Mouse (Mus musculus): ENCODE measurements at regions not wholly inside any gene's neighbourhood (a gene's known extent, or its start where the extent isn't known, plus 50 kb on each side); places are given as distances from the start of the nearest gene placed in this dataset.

DNA sequence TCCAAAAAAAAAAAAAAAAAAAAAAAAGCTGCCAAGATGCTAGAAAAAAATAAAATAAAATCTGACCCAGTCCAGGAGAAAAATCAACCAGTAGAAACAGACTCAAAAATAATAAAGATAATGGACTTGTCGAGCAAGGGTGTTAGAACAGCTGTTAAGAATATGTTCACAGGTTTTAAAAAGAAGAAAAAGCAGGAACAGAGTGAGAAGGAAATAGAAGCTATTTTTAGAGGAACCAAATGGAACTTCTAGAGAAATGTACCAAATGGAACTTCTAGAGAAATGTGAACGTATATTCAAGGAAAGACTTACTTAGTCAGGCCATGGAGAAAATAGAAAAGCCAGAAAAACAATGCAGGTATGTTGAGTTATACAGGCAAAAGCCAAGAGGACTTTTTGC is 662.4 kb upstream of the Jmjd1c start:
- DNase-seq (ENCODE audit: low spot score in 2 of 2), result no peak

DNA sequence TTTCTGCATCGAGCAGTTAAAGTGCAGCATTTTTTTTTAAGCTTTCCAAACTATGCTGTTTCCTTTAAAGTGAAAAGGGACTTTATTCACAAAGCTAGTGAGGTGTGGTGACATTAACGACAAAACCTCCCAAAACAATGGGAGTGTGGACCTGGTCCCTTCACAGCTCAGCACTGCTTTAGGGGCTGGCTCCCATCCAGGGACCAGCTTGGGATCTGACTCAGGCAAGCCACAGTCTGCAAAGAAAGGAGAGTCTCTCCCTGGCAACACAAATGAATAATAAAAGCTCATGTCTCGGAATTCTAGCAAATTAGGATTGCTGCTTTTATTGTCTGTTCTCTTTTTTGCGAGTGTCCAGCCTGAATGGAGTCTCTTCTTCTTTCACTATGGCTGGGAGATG is 625.2 kb upstream of the Jmjd1c start:
- no peak for DNase-seq (ENCODE audit: low spot score in 2 of 2)

DNA sequence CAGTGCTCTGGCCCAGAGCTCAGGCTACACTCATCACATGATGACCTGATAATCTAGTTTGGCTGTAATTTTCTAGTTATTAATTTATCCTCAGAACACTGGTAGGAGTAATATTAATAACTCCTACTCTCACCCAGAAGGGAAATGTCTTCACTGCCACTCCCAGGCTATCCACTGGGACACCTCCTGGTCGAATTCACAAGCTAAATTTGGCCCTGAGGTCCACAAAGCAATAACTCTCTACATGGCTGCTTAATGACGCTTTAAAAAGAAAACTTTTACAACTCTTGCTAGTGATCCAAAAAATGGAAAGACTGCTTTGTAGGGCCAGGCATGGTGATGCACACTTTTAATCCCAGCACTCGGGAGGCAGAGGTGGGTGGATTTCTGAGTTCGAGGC is 623.9 kb upstream of the Jmjd1c start:
- DNase-seq (ENCODE audit: low spot score in 2 of 2), result no peak

GRCm38 (mm10) chr10:66475187-66475735 is 620.7 kb upstream of the Jmjd1c start:
- DNase-seq (ENCODE audit: low spot score in 2 of 2), result no peak

GRCm38 (mm10) chr10:66490871-66491270 is 605.1 kb upstream of the Jmjd1c start:
- DNase-seq (ENCODE audit: low spot score in 2 of 2), result no peak

DNA sequence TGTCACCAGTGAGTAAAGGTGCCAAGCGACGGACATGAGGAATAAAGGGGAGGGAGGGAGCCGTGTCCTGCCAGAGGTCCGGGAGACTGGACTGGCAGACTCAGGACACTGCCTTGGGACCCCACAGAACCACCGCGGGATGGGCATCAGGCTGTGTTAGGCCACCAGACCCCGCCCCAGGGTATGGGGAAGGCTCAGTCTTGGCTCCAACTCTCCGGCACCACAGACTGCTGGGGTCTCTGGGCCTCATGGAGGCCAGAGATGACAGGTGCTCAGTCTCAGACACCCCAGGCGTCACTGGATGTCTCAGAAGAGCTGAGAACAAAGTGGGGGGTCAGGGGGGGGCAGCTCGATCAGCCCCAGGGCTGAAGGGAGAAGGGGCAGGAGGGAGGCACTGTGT is 604.1 kb upstream of the Jmjd1c start:
- no peak for DNase-seq (ENCODE audit: low spot score in 2 of 2)

- DNase-seq (ENCODE audit: low spot score in 2 of 2), result no peak
Observed at GRCm38 (mm10) chr10:66539846-66540245, 556.1 kb upstream of the Jmjd1c start.

DNA sequence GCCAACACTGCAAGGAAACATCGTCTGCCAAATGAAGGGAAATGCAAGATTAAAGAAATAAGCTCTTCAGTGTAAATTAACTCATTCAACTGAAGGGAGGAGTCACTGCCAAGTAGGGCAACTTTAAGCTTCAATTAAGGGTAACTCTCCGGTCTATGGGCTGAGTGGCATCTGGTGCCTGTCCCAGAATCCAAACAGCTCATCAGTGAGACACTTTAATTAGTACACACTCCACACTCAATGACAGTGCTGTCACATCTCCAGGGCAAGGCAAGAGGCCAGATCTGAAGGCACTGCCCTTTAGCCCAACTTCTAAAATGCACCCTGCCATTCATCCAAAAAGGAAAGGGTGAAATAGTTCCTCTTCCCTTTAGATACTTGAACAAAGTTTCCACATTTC is 549.3 kb upstream of the Jmjd1c start:
- DNase-seq (ENCODE audit: low spot score in 2 of 2), result no peak

DNA sequence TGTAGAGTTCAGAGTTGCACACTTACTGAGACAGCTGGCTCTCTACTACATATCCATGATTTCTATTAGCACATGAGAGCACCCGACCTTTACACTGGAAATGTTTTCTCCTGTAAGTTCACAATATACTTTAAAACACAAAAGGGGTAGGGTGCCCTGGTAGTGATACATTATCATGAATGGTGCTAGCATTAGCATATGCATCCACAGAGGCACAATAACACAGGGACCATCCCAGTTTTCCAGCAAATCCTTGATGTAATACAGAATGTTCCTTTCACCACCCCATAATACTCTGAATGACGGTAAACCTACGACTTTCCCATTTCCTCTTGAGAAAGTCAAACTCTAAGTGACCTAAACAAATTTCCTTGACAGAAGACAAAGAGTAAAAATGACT is 548.3 kb upstream of the Jmjd1c start:
- DNase-seq (ENCODE audit: low spot score in 2 of 2), result no peak

GRCm38 (mm10) chr10:66548073-66548472 is 547.9 kb upstream of the Jmjd1c start:
- no peak for DNase-seq (ENCODE audit: low spot score in 2 of 2)

- no peak for DNase-seq (ENCODE audit: low spot score in 2 of 2)
Observed at GRCm38 (mm10) chr10:66552919-66553318, 543.0 kb upstream of the Jmjd1c start.

DNA sequence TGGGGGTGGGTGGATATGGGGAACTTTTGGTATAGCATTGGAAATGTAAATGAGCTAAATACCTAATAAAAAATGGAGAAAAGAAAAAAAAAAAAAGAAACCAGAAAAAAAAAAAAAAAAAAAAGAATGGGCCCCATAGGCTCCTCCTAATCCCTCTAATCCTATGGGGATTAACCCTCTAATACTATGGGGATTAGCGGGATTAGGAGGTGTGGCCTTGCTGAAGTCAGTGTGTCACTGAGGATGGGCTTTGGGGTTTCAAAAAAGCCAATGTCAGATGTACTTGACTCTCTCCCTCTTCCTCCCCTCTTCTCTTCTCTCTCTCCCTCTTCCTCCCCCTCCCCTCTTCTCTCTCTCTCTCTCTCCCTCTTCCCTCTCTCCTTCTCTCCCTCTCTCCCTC is 541.7 kb upstream of the Jmjd1c start:
- no peak for DNase-seq (ENCODE audit: low spot score in 2 of 2)

DNA sequence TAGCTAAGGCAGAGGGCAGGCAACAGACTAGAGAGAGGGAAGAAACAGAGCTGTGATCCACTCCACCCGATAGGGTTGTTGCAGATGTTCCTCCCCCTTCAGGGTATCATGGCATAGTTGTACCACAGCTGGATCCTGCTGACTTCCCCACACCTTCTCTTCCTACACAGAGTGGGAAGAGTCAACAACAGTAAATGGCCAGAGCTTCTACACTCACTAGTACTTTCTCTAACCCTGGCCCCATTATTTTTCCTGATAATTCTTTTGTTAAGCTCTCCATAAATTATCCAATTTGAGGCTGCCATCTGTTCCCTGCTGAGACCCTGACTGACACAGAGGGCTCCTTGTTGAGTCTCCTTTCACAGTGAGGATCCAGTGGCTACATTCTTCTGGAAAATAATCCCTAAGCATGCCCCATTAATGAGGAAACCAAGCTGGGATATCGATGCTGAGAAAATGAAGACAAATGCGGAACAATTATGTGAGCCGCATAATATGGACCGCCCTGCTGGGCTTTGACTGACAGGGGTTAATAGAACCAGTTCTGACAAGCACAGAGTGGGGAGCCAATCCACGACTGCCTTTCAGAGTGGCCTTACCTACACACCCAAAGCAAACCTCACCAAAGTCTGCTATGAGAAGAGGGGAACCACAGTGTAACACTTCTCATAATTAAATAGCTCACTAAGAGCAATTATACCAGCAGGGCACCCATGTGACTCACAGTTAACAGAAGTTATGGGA is 537.7 kb upstream of the Jmjd1c start:
- DNase-seq (ENCODE audit: low spot score in 2 of 2), result no peak

GRCm38 (mm10) chr10:66565374-66565773 is 530.6 kb upstream of the Jmjd1c start:
- DNase-seq (ENCODE audit: low spot score in 2 of 2), result no peak

- DNase-seq (ENCODE audit: low spot score in 2 of 2), result no peak
Observed at GRCm38 (mm10) chr10:66574846-66575535, 520.9 kb upstream of the Jmjd1c start.

DNA sequence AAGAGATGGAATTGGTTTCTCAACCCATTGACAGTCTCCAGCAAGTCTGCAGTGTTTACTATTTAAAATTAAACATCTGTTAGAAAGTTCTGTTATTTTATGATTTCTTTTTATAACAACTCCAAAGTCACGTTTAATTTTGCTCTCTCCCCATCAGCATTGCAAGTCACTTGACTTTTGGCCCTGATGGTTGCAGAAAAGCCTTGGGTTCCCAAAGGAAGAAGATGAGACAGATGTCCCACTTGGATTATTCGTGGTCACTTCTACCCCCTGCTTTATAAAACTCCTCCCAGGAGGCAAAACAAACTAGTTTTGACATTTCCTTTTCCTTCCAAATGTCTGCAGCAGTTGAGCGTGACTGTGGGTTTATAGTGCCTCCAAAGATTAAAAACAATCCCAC is 502.9 kb upstream of the Jmjd1c start:
- DNase-seq (ENCODE audit: low spot score in 2 of 2), result no peak

DNA sequence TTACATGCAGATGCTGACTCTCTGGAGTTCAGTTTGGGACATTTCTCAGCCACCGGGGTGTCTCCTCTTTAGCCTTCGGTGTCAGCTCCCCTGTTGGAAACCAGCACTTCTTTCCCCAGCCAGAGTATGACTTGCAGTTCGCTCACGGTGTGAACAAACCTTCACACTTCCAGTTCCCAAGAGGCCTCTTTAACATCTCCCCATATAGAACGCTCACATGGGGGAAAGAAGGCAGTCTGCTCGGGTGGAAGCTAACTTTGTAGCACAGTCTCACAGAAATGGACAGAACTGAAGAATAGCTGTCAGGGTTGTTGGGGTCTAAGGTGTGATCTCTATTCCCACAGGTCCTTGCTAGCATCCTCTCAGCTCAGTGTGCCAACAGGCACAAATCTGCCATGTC is 502.4 kb upstream of the Jmjd1c start:
- no peak for DNase-seq (ENCODE audit: low spot score in 2 of 2)

- DNase-seq (ENCODE audit: low spot score in 2 of 2), result no peak
Observed at GRCm38 (mm10) chr10:66597952-66598351, 498.0 kb upstream of the Jmjd1c start.

DNA sequence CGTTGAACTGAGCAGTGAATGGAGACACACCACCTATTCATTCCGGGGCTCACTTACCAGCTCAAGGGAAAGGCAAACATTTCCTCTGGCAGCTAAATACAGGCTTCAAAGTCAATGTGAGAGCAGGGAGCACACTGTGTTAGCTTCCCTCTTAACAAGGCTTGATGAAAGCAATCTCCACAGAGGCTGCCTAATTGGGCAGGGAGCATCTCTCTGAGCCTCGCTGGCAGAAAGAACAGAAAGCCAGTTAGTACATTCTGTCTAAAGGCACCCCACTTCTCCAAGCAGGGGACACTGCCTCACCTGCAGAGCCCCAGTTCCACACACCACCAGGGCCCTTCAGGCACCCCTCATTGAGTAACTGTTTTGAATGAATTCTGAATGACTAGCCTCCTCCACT is 488.8 kb upstream of the Jmjd1c start:
- DNase-seq (ENCODE audit: low spot score in 2 of 2), result no peak

DNA sequence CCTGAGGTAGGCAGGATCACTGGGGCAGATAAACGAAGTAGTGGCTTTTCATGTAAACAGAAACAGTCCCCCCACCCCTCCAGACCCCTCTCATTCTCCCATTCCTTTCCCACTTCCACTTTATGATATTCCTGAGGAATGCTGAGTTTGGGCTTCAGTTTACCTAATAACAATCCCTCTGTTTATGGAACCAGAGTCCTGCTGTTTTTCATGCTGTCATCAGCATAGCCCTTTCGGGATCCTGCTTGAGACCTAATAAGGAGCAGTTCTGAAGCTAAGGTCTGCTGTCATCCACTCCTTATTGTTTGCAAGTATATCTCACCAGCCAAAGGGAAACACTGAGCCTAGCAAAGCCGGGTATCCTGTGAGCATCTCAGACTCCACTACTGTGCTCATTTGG is 479.6 kb upstream of the Jmjd1c start:
- no peak for DNase-seq (ENCODE audit: low spot score in 2 of 2)

GRCm38 (mm10) chr10:66630996-66631395 is 464.9 kb upstream of the Jmjd1c start:
- DNase-seq (ENCODE audit: low spot score in 2 of 2), result no peak

- DNase-seq (ENCODE audit: low spot score in 2 of 2), result peak; percentile 12 to 14
Observed at GRCm38 (mm10) chr10:66640890-66641847, 454.8 kb upstream of the Jmjd1c start.
